Mouse (Mus musculus): ENCODE measurements around the gene Gm28053. TPM values are rescaled to one million over a fixed set of nuclear protein-coding genes. Genes with fewer than 3 reads are reported as not detected.

Gene Gm28053
- polyA plus RNA-seq (2014; fragmentation: Nextera tagmentation; extraction: Ambion mirVana) = 1.00 TPM in 1 of 2 replicates, not detected in the other

DNA sequence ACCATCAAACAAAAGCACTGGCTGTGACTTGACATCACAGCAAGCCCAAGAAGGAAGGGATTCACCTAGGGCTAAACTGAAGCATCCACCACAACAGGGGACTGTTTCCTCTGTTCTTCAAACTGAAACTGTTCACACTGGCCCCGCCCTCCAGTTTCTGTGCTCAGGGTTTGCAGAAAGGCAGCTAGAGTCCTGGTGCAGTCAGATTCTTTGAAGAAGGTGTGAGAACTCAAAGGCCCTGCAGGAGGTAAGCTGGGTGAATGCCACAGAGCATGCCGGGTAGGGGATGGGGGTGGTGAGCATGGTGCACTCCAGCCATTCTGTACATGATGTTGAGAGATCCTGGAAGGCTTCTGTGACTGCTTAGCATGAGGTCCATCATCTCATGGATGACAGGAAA is at the start of gene Gm28053, which contains the start of gene Gimap7:
Gene Gm28053 (plus strand): TSS at position 153 of the 400 bp plus-strand sequence.
Gene Gimap7 (plus strand): TSS at position 167 of the 400 bp plus-strand sequence.
- Histone ChIP-seq H3K4me3 (replicated peaks; ENCODE audit: low read depth, low read length) (no peak within 1 kb of the TSS), H3K27ac (replicated peaks; ENCODE audit: low read depth, low read length) (no peak within 1 kb of the TSS), H3K4me2 (ENCODE audit: low read length) (no peak within 1 kb of the TSS), H3K27me3 (ENCODE audit: control insufficient read depth, insufficient read depth, low read length) (no peaks in the 10 kb centered on the region), H3K9ac (replicated peaks; ENCODE audit: low read length) (no peak within 1 kb of the TSS), H3K4me1 (ENCODE audit: control insufficient read depth, insufficient read depth, low read length) (no peaks in the 10 kb centered on the region), H3K36me3 (ENCODE audit: control insufficient read depth, insufficient read depth, low read length) (no peaks in the 10 kb centered on the region), H3K9me3 (ENCODE audit: control insufficient read depth, low read length) (no peaks in the 10 kb centered on the region)
- no peak for DNase-seq
- 66% methylated on average over 2 of the region's 2 CpGs for WGBS
- ATAC-seq (ENCODE audit: low FRiP score, low TSS enrichment) = no peak

- H3K27me3 ChIP-seq (ENCODE audit: control insufficient read depth, insufficient read depth, low read length) = no peaks in the 10 kb centered on the region
- H3K9me3 ChIP-seq (ENCODE audit: control insufficient read depth, low read length) = no peaks in the 10 kb centered on the region
- ATAC-seq (ENCODE audit: low FRiP score, low TSS enrichment) = no peak
- H3K4me2 ChIP-seq (ENCODE audit: low read length) = no peak overlapping the region
- no peak for DNase-seq
- H3K27ac ChIP-seq (replicated peaks; ENCODE audit: low read depth, low read length) = no peak overlapping the region
- H3K4me1 ChIP-seq (ENCODE audit: control insufficient read depth, insufficient read depth, low read length) = no peaks in the 10 kb centered on the region
- H3K36me3 ChIP-seq (ENCODE audit: control insufficient read depth, insufficient read depth, low read length) = no peaks in the 10 kb centered on the region
- 75% methylated on average over 2 of the region's 2 CpGs for WGBS
- no peak overlapping the region for H3K4me3 ChIP-seq (replicated peaks; ENCODE audit: low read depth, low read length)
- H3K9ac ChIP-seq (replicated peaks; ENCODE audit: low read length) = no peak overlapping the region
Observed at GRCm38 (mm10) chr6:48669446-48669969, 48.9 kb upstream of the Gm28053 start.

GRCm38 (mm10) chr6:48674291-48675058 is 43.9 kb upstream of the Gm28053 start:
- no peak for ATAC-seq (ENCODE audit: low FRiP score, low TSS enrichment)
- no peak overlapping the region for H3K27ac ChIP-seq (replicated peaks; ENCODE audit: low read depth, low read length)
- H3K4me3 ChIP-seq (replicated peaks; ENCODE audit: low read depth, low read length) = no peak overlapping the region
- H3K9me3 ChIP-seq (ENCODE audit: control insufficient read depth, low read length) = no peaks in the 10 kb centered on the region
- no peaks in the 10 kb centered on the region for H3K4me1 ChIP-seq (ENCODE audit: control insufficient read depth, insufficient read depth, low read length)
- H3K36me3 ChIP-seq (ENCODE audit: control insufficient read depth, insufficient read depth, low read length) = no peaks in the 10 kb centered on the region
- H3K9ac ChIP-seq (replicated peaks; ENCODE audit: low read length) = no peak overlapping the region
- 93% methylated on average over 9 of the region's 9 CpGs for WGBS
- H3K4me2 ChIP-seq (ENCODE audit: low read length) = no peak overlapping the region
- DNase-seq = no peak
- H3K27me3 ChIP-seq (ENCODE audit: control insufficient read depth, insufficient read depth, low read length) = no peaks in the 10 kb centered on the region

- H3K4me3 ChIP-seq (replicated peaks; ENCODE audit: low read depth, low read length) = no peak overlapping the region
- peak; percentile 21 for DNase-seq
- H3K9ac ChIP-seq (replicated peaks; ENCODE audit: low read length) = no peak overlapping the region
- no peak for ATAC-seq (ENCODE audit: low FRiP score, low TSS enrichment)
- H3K36me3 ChIP-seq (ENCODE audit: control insufficient read depth, insufficient read depth, low read length) = no peaks in the 10 kb centered on the region
- WGBS = 43% methylated on average over 10 of the region's 10 CpGs
- no peaks in the 10 kb centered on the region for H3K9me3 ChIP-seq (ENCODE audit: control insufficient read depth, low read length)
- H3K4me1 ChIP-seq (ENCODE audit: control insufficient read depth, insufficient read depth, low read length) = no peaks in the 10 kb centered on the region
- no peak overlapping the region for H3K27ac ChIP-seq (replicated peaks; ENCODE audit: low read depth, low read length)
- peak overlapping the region; percentile 29; the same call in 1 of the 2 replicates for H3K4me2 ChIP-seq (ENCODE audit: low read length)
- H3K27me3 ChIP-seq (ENCODE audit: control insufficient read depth, insufficient read depth, low read length) = no peaks in the 10 kb centered on the region
Observed at GRCm38 (mm10) chr6:48675400-48675930, 42.9 kb upstream of the Gm28053 start.

GRCm38 (mm10) chr6:48675931-48676859 is 42.2 kb upstream of the Gm28053 start, which contains the start of gene Gimap9:
TSS of gene Gimap9 (plus strand) at chr6:48676129.
- Histone ChIP-seq H3K4me1 (ENCODE audit: control insufficient read depth, insufficient read depth, low read length) (no peaks in the 10 kb centered on the region), H3K4me2 (ENCODE audit: low read length) (peak within 1 kb of the TSS; percentile 29; the same call in 1 of the 2 replicates), H3K9ac (replicated peaks; ENCODE audit: low read length) (no peak within 1 kb of the TSS), H3K36me3 (ENCODE audit: control insufficient read depth, insufficient read depth, low read length) (no peaks in the 10 kb centered on the region), H3K27ac (replicated peaks; ENCODE audit: low read depth, low read length) (no peak within 1 kb of the TSS), H3K27me3 (ENCODE audit: control insufficient read depth, insufficient read depth, low read length) (no peaks in the 10 kb centered on the region), H3K9me3 (ENCODE audit: control insufficient read depth, low read length) (no peaks in the 10 kb centered on the region), H3K4me3 (replicated peaks; ENCODE audit: low read depth, low read length) (no peak within 1 kb of the TSS)
- ATAC-seq (ENCODE audit: low FRiP score, low TSS enrichment) (no peak), DNase-seq (peak; percentile 10)
- WGBS = 20% methylated on average over 13 of the region's 13 CpGs

GRCm38 (mm10) chr6:48676860-48677415 is 41.5 kb upstream of the Gm28053 start:
- ATAC-seq (ENCODE audit: low FRiP score, low TSS enrichment) = no peak
- H3K36me3 ChIP-seq (ENCODE audit: control insufficient read depth, insufficient read depth, low read length) = no peaks in the 10 kb centered on the region
- no peak overlapping the region for H3K4me2 ChIP-seq (ENCODE audit: low read length)

DNA sequence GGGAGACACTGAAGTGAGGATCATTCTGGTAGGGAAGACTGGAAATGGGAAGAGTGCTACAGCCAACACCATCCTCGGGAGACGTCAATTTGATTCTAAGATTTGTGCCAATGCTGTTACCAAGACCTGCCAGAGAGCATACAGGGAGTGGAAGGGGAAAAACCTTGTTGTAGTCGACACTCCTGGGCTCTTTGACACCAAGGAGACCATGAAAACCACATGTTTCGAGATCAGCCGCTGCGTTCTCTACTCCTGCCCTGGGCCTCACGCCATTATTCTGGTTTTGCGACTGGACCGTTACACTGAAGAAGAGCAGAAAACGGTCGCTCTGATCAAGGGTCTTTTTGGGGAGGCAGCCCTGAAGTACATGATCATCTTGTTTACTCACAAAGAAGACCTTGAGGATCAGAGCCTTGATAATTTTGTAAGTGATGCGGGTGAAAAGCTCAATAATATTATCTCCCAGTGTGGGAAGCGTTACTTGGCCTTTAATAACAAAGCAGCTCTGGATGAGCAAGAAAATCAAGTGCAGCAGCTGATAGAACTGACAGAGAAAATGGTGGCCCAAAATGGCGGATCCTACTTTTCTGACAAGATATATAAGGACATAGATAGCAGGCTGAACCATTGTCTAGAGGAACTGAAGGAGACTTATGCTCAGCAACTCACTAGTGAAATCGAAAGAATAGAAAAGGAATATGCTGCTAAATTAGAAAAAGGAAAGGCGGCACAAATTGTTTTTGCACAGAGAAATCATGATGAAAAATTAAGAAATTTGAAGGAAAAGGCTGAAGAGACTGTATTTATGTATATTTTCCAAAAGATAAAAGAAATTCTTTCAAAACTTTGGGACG is 40.7 kb upstream of the Gm28053 start:
- 94% methylated on average over 17 of the region's 17 CpGs for WGBS
- ATAC-seq (ENCODE audit: low FRiP score, low TSS enrichment) = no peak

More at GRCm38 (mm10) chr6:48676860-48677415, 41.5 kb upstream of the Gm28053 start:
- Histone ChIP-seq H3K27me3 (ENCODE audit: control insufficient read depth, insufficient read depth, low read length) (no peaks in the 10 kb centered on the region), H3K9me3 (ENCODE audit: control insufficient read depth, low read length) (no peaks in the 10 kb centered on the region), H3K27ac (replicated peaks; ENCODE audit: low read depth, low read length) (no peak overlapping the region), H3K4me1 (ENCODE audit: control insufficient read depth, insufficient read depth, low read length) (no peaks in the 10 kb centered on the region), H3K4me3 (replicated peaks; ENCODE audit: low read depth, low read length) (no peak overlapping the region), H3K9ac (replicated peaks; ENCODE audit: low read length) (no peak overlapping the region)
- DNase-seq = no peak
- 84% methylated on average over 5 of the region's 5 CpGs for WGBS

More for the DNA sequence above, 40.7 kb upstream of the Gm28053 start:
- no peak for DNase-seq
- Histone ChIP-seq H3K27me3 (ENCODE audit: control insufficient read depth, insufficient read depth, low read length) (no peaks in the 10 kb centered on the region), H3K9ac (replicated peaks; ENCODE audit: low read length) (no peak overlapping the region), H3K4me2 (ENCODE audit: low read length) (no peak overlapping the region), H3K27ac (replicated peaks; ENCODE audit: low read depth, low read length) (no peak overlapping the region), H3K9me3 (ENCODE audit: control insufficient read depth, low read length) (no peaks in the 10 kb centered on the region), H3K4me3 (replicated peaks; ENCODE audit: low read depth, low read length) (no peak overlapping the region), H3K36me3 (ENCODE audit: control insufficient read depth, insufficient read depth, low read length) (no peaks in the 10 kb centered on the region), H3K4me1 (ENCODE audit: control insufficient read depth, insufficient read depth, low read length) (no peaks in the 10 kb centered on the region)

All from midbrain, embryonic 14.5 days (tissue).